Mouse (Mus musculus) T-helper 17 cell (primary cell): Measurements from ENCODE around the gene Cpd.
"Not testable (repeated sequence)": the region's sequence is repeated elsewhere in the genome, so short reads cannot be mapped to it uniquely, and the experiment has no call there.

Experiments
- in situ Hi-C, 2 experiments: fragments of 300-600 bp; cut with MboI, MseI; formaldehyde crosslinking; loops; 1 replicate in 1 of 2; 2 replicates in 1 of 2; pipeline ENCODE4 v1.15.1; 2025; ENCODE audit warnings: high pct_unique_total_duplicates in 2 of 2

The Cpd gene

DNA sequence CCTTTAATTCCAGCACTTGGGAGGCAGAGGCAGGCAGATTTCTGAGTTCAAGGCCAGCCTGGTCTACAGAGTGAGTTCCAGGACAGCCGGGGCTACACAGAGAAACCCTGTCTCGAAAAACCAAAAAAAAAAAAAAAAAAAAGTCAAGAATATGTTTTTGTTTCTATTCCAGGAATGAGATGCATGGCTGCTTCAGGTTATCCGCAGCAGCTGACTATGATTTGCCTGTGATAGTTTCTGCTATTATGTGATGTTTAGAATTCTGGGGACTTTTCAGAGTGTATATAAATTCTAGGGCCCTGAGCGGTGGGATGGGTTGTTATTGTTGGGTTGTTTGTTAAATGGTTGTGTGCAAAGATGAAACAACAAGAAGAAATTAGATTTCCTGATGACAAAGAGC lies 41.7 kb downstream of the Cpd start:
- in situ Hi-C loops, result not testable (repeated sequence)

DNA sequence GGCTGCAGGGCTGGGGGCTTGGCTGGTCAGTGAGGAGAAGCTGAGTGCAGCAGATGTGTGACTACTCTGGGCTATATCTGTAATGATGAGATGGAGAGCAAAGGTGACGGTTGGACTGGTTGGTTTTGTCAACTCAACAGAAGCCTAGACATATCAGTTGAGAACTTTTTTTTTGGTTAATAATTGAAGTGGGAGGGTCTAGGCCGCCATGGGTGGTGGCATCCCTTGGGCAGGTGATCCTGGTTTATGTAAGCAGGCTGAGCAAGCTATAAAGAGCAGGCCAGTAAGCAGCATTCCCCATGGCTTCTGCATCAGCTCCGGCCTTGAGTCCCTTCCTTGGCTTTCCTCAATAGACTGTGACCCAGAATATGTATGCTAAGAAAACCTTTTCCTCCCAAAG lies 43.6 kb downstream of the Cpd start:
- in situ Hi-C loops, result loop anchor here in 1 of 2 experiments (5.0 kb wide), 1 partner anchor 34 kb away; no protein-coding TSS in a partner anchor

DNA sequence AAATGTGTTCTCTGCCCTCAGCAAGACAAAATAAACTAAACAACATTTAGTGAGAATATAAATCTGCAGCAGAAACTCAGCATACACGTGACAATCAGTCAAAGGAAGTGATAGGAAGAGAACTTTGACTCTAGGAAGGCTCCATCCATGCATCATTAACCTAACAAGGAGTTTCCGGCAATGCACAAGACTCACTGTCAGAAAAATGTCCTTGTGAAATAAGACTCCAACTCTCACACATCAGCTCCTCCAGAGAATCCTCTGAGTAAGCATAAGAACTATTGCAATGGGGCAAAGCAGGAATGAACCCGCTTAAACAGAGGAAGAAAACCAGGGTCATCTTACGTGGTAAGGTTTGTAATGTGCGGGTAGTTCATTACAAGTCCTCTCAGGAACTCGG lies 49.6 kb downstream of the Cpd start:
- in situ Hi-C loops, result loop anchor here in 1 of 2 experiments (25.0 kb wide), 1 partner anchor 1490 kb away; the partner anchor contains the start of gene BC030499

DNA sequence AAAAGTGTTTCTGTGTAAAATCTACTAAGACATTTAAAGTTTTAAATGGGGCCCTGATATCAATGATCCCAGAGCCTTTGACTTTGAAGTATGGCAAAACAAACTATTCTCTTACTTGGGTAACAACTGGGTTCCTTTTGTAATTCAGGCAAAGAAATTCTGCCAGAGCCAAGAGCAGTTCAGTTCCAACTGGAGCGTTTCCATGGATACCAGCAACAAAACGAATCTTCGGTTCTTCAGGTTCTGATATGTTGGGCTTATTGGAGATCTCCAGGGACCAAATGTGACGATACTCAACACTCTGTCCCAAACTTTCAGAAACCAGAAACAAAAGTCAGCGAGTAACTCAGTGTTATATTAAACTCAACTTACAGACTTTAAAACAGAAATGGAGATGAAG lies 51.5 kb downstream of the Cpd start:
- in situ Hi-C loops, result loop anchor here in 1 of 2 experiments (25.0 kb wide), 1 partner anchor 1492 kb away; the partner anchor contains the start of gene BC030499

DNA sequence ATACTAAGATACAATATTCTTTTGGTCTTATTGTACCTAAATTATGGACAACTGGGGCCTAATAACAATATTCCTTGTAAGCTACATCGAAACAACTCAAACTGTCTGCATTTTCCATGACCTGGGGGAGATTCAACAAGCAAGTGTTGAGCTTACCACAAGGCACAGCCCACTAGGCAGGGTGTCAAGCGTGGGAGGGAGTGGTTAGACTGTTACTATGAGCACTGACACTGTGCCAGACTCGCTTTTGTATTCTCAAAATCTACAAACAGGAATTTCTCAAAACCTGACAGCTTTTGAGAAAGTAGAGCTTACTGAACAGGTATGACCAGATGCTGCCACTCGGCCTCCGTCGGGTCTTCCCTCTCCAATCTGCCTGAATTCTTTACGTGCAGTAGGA lies 55.5 kb downstream of the Cpd start:
- in situ Hi-C loops, result loop anchor here in 1 of 2 experiments (25.0 kb wide), 1 partner anchor 1496 kb away; the partner anchor contains the start of gene BC030499

DNA sequence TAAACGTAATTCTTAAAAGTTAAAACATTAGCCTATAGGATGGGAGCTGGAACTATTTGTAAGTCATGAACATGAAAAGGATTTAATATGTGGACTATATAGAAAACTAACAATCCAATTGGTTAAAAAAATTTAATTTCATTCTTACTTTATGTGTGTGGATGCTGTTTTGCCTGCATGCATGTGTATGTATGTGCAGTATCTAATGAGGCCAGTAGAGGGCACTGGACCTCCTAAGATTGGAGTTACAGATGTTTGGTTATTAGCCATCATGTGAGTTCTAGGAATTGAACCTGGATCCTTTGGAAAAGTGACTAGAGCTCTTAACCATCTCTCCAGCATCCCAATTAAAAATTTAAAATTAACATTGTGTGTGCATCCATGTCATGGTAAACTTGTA lies 57.6 kb downstream of the Cpd start:
- in situ Hi-C loops, result loop anchor here (5.0 to 25.0 kb wide), 4 partner anchors 103 to 1498 kb away; partner anchors contain the start of genes BC030499 (in 1 of the 2) and Tmigd1 (in 1 of the 2)

DNA sequence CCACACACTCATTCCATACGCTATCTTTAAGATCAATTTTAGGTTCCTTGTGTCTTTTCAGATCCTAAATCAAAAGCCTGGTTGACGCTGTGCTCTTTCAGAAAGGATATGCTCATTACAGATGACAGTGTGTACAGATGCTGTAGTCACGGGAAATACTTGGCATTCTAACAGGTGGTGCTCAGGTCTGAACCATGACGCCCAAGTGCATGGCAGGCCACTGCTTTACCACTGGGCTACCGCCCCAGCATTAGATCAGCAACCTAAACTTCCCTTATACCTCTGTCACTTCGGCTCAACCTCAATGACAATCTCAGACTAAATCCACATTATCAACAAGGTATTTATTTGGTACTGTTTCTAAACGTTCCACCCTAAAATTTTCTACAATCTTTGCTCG lies 71.3 kb downstream of the Cpd start:
- in situ Hi-C loops, result loop anchor here in 1 of 2 experiments (25.0 kb wide), 1 partner anchor 1512 kb away; the partner anchor contains the start of gene BC030499

DNA sequence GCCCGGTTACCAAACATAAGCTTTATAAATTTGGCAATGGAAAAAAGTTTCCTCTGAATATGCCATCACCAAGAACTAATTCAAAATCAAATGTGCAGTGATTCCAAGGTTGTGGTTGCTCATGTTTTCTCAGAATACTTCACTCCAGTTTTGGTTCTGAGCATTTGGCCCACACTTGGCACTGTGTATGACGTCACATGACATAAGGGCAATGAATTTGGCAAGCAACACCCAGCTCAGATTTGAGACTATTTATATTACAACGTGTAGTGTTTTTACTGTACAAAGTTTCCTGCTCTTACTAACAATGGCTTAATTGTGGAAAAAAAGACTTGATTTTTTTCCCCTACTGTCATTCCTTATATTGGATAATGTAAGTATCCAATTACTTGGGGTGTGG lies 73.0 kb downstream of the Cpd start:
- in situ Hi-C loops, result no loop called here

DNA sequence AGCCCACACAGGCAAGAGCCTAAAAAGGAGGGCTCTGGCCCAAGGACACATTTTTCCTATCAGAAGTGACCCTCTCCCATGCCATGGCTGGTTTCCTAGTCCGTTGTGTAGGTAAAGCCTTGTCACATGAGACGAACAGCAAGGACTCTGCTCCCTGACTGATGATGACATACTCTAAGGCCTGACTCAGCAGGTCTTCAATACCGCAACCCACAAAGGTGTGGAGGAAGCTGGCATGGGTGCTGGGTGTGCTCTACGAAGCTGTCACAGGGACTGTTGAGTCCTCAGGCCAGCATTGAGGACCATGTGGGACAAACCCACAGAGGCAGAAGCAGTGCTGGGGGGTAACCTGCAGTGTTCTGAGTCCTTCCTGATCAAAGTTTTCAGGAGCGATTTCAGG lies 76.3 kb downstream of the Cpd start:
- in situ Hi-C loops, result no loop called here

DNA sequence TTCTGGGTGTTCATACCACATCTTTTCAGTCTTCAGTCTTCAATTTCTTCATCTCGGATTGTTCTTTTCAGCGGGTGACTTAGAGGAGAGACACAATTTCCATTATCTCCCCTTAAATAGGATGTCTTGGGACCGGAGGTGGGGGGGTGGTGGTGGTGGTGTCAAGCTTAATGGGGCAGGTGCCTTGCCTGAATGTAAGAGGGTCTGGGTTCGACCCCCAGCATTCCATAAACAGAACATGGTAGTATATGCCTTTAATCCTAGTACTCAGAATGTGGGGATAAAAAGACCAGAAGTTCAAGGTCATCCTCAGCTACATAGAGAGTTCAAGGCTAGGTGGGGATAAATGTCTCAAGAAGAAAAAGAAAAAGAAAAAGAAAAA lies 83.1 kb downstream of the Cpd start:
- in situ Hi-C loops, result no loop called here

DNA sequence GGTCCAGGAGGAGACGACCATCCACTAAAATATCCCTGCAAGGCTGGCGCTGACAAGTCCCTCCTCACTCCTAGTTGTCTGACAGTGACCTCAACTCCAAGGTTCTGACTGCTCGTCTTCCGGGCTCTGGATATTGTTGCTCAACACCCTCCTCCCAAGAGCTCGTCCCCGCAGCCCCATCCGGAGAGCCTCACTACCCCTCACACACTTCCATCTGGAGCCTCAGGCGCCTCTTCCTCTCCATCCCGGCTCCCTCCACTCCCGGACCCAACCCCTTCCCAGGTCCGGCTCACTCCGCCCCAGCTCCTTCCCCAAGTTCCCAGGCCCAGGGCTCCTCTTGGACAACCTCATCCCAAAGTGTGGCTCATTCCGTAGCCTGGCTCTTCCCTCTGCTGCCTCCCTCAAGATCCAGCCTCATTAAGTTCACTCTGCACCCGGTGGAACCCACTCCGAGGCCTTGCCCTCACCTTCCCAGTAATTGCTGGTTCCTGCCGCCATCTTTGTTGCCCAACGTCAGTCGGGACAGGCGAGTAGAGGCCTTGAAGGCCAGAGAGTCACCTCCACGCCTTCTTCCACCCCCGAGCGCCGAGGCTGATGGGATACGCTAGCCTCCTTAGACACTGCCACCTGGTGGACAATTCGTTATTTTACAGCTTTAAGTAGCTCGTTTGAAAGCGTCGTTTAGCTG lies 83.6 kb downstream of the Cpd start, which contains the start of gene Gosr1:
Gosr1 (minus strand) TSS at position 527 of the 688 bp plus-strand sequence.
- in situ Hi-C loops, result no loop called here

DNA sequence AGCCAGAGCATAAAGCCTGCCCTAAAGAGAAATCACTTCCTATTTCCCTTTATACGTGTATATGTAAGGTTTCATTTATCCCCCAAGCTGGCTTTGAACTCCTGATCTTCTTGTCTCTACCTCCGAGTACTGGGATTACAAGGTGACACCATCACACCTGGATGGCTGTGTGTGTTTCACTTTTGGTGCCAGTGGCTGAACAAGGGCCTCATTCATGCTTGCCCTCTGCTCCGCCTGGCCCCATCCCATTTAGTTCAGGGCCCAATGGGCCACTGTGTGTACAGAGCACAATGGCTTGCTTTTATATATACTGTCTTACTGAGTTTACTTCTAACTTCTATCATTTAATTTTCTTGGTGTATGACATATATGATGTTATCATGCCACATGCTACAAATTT lies 94.5 kb downstream of the Cpd start:
- in situ Hi-C loops, result no loop called here

DNA sequence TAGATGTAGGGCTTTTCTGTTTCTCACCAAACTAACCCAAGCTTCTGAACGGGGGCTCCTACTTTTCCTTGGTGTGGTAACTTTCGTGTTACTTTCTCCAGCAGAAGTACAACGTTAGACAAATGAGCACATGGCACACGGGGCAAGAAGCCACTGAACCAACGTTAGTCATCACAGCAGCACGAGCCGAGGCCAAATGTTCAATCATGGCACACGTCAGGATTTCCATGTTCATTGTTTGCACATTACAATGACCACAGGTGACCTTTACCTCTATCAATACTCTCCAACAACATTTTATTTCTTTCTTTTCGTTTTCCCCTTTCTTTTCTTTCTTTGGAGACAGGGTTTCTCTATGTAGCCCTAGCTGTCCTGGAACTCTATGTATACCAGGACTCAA lies 98.0 kb downstream of the Cpd start:
- in situ Hi-C loops, result no loop called here

DNA sequence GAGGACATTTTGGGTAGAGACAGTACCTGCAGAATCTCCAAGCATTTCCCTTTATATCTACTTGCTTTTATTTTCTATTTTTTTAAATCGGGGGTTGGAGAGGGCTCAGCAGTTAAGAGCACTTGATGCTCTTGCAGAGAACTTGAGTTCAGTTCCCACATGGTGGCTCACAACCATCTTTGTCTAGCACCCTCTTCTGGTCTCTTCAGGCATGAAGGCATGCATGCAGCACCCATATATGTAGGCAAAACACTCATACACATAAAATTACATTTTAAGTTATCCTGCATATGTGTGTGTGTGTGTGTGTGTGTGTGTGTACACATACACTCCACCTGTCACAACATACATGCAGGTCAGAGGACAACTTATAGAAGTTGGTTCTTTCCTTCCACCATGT lies 100.9 kb downstream of the Cpd start:
- in situ Hi-C loops, result no loop called here

DNA sequence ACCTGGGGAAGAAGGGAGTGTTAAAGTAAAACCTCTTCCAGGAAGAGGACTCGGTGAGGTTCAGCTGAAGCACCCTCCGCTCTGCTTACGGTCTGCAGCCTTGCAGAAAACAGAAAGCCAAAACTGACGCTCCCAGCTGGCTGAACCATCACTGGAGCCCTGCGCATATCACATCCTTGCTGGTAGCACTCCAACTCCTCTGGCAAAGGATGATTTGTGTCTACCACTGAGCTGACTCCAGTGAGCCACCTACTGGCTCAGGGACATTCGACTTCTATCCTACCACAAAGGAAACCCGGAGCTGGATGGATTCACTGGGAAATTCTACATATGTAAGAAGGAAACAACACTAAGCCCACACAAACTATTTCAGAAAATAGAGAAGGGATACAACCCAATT lies 102.3 kb downstream of the Cpd start:
- in situ Hi-C loops, result no loop called here

DNA sequence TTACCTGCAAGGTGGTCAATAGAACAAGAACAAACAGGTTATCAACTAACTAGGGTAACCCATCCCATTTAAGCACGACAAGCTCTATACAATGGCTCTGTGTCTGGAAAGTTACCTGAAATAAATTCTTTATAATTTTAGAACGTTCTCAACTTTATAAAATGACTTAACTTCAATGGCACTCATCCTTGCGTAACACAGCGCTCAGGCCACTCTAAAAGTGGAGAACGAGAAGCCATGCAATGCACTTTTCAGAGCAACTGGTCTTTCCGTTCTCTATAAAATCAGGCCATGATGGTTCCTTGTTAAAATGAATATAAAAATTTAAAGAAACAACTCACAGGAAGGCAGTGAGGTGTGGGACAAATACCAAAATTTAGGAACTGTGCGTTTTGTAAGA lies 104.3 kb downstream of the Cpd start:
- in situ Hi-C loops, result no loop called here

DNA sequence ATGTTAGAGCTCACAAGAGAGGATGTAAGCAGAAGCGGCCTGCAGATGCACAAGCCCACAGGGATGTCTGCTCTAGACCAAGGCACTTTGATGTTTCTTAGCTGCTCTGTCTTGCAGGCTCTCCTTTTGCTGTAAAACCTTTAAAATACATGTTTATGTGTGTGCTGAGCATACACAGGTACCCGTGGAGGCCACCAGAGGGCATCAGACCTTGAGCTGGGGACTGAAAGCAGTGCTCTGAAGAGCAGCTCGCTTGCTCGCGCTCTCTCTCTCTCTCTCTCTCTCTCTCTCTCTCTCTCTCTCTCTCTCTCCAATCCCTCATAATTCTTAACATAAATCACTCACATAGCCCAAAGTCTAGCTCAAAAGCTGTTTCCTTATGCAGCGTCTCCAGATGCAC lies 107.7 kb downstream of the Cpd start:
- in situ Hi-C loops, result no loop called here

DNA sequence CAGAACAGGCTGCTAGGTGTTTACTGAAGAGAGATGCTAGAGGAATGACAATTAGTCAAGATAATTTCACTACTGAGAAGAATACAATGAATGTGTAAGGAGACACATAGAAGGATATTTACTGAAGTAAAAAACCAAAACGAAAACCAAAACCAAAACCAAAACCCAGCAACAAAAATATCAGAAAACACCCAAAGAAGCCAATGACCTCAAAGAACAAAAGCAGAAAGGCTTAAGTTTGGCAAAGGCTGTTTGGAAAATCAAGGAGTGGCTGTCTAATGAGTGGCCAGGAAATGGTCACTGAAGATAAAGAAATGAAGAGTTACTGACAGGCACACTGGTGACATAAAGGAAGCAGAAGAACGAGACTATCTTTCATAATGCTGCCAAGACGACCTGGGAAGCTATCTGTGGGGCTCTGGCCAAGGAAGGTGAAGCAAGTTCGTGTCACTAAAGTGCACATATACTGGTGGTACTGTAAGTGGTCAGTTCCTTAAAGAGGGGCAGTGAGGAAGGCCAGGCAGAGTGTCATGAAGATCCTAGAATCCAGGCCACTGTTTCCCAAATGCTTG lies 111.0 kb downstream of the Cpd start:
- in situ Hi-C loops, result no loop called here

DNA sequence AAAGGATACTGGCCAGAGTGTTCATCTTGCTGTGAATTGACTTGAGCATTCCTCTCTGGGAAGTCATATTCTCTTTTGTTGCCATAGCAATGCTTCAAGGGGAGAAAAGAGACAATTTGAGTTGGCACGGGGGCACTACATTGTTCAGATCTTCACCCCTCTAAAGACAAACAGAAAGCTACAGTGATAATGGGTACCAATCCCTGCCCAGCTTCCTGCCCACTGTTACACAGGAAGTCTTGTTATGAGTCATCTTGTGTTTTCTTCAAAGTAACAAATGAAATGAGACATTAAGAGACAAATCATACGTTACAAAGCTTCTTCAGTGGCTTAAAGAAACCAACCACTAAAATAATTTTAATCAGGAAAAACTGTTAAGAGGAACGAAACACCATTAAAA lies 112.3 kb downstream of the Cpd start:
- in situ Hi-C loops, result no loop called here

DNA sequence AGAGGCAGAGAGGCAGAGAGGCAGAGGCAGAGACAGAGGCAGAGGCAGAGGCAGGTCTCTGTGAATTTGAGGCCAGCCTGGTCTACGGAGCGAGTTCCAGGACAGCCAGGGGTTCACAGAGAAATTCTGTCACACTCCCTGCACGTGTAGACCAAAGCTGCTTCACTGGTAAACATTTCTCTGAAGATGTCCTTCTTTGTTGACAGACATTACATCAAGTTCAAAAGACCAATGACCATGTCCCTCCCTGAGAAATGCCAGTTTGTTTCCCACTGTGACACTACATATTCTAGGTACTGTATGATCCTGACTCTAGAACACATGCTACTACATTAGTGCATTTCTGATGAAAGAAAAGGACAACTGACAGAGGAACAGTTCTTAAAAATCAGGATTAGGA lies 116.2 kb downstream of the Cpd start:
- in situ Hi-C loops, result no loop called here
